14 mouse cellular contexts compared by ENCODE assay signal in the genomic region with DNA sequence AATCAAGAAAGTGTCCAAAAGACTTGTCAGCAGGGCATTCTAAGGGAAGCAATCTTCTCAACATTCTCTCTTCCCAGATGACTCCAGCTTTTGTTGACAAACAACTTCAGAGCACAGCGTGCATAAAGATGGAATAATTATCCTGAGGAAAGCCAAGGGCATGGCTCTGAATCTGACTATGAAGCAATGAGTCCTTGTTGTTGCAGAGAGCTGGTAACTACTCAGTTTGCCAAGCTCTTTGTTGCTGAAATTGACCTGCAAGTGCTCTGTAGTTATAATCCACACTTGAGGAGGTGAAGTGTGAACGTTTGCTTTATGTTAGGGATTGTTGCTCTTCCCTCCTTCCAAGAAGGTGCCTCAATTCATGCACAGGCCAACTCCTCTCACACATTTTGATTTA.
DNase-seq lines count a peak whose midpoint lies in the region; ATAC-seq and TF ChIP-seq lines count a peak whose summit lies in the region.
"Had no signal": no experiment of that assay in that cellular context is flagged by ENCODE, and none has a peak within 500 bp of the region (broad histone marks: within the 10 kb centered on the region; RNA-seq: fewer than 3 reads in every experiment).

No protein-coding gene starts in this region.

- no peak for TF ChIP-seq CTCF in midbrain, postnatal 0 days (IDR thresholded peaks at IDR 0.05)

- WGBS in kidney, embryonic 14.5 days, result 36% methylated on average over 2 of the region's 2 CpGs
- 63% methylated on average over 2 of the region's 2 CpGs for WGBS in midbrain, embryonic 11.5 days
- 51% methylated on average over 2 of the region's 2 CpGs for WGBS in midbrain, postnatal 0 days
- WGBS in embryonic facial prominence, embryonic 15.5 days, result 41% methylated on average over 2 of the region's 2 CpGs
- WGBS in neural tube, embryonic 15.5 days, result 33% methylated on average over 2 of the region's 2 CpGs

- no peak overlapping the region for H3K4me3 ChIP-seq in kidney, embryonic 14.5 days (ENCODE audit: low read length)
- H3K4me3 ChIP-seq in midbrain, embryonic 11.5 days (ENCODE audit: low read depth, low read length), result no peak overlapping the region
- no peak overlapping the region for H3K4me3 ChIP-seq in midbrain, postnatal 0 days (ENCODE audit: low read depth, low read length)
- no peak overlapping the region for H3K4me3 ChIP-seq in embryonic facial prominence, embryonic 15.5 days (replicated peaks)
- H3K4me3 ChIP-seq in neural tube, embryonic 15.5 days (replicated peaks), result no peak overlapping the region
- H3K4me3 ChIP-seq: liver, embryonic 13.5 days had no signal

- no peak for ATAC-seq in kidney, embryonic 14.5 days (ENCODE audit: low FRiP score, low TSS enrichment)
- ATAC-seq in midbrain, embryonic 11.5 days (ENCODE audit: low FRiP score), result 0 out of 2 replicates have a peak, but pooled peaks have one; percentile 14
- ATAC-seq in midbrain, postnatal 0 days (ENCODE audit: low FRiP score), result no peak
- ATAC-seq in embryonic facial prominence, embryonic 15.5 days (ENCODE audit: insufficient number of reproducible peaks, low FRiP score, low TSS enrichment, low read depth), result no peak
- no peak for ATAC-seq in neural tube, embryonic 15.5 days (ENCODE audit: low FRiP score)
- ATAC-seq: hindbrain, postnatal 0 days had no signal

- peaks cover 4% of the 10 kb centered on the region; the same call in 1 of the 2 replicates for H3K9me3 ChIP-seq in kidney, embryonic 14.5 days (ENCODE audit: control insufficient read depth, low read length)
- no peaks in the 10 kb centered on the region for H3K9me3 ChIP-seq in midbrain, embryonic 11.5 days (ENCODE audit: control insufficient read depth, low read length)
- H3K9me3 ChIP-seq in midbrain, postnatal 0 days (ENCODE audit: low read length), result no peaks in the 10 kb centered on the region
- no peaks in the 10 kb centered on the region for H3K9me3 ChIP-seq in embryonic facial prominence, embryonic 15.5 days (replicated peaks)
- no peaks in the 10 kb centered on the region for H3K9me3 ChIP-seq in neural tube, embryonic 15.5 days (replicated peaks)
- H3K9me3 ChIP-seq: liver, embryonic 13.5 days had no signal

- H3K36me3 ChIP-seq in kidney, embryonic 14.5 days (ENCODE audit: control insufficient read depth, insufficient read depth, low read length), result no peaks in the 10 kb centered on the region
- no peaks in the 10 kb centered on the region for H3K36me3 ChIP-seq in midbrain, embryonic 11.5 days (ENCODE audit: control insufficient read depth, insufficient read depth, low read length)
- H3K36me3 ChIP-seq in midbrain, postnatal 0 days (ENCODE audit: insufficient read depth, low read length), result no peaks in the 10 kb centered on the region
- no peaks in the 10 kb centered on the region for H3K36me3 ChIP-seq in embryonic facial prominence, embryonic 15.5 days
- no peaks in the 10 kb centered on the region for H3K36me3 ChIP-seq in neural tube, embryonic 15.5 days
- H3K36me3 ChIP-seq: liver, embryonic 13.5 days had no signal

- H3K4me1 ChIP-seq in kidney, embryonic 14.5 days (ENCODE audit: control insufficient read depth, insufficient read depth, low read length), result peaks cover 14% of the 10 kb centered on the region; the same call in 1 of the 2 replicates
- H3K4me1 ChIP-seq in midbrain, embryonic 11.5 days (ENCODE audit: control insufficient read depth, insufficient read depth, low read length), result peaks cover 13% of the 10 kb centered on the region
- H3K4me1 ChIP-seq in midbrain, postnatal 0 days (ENCODE audit: insufficient read depth, low read length), result 0 out of 2 replicates have a peak, but pooled peaks cover 4% of the 10 kb centered on the region
- peaks cover 16% of the 10 kb centered on the region for H3K4me1 ChIP-seq in embryonic facial prominence, embryonic 15.5 days
- H3K4me1 ChIP-seq in neural tube, embryonic 15.5 days, result peaks cover 12% of the 10 kb centered on the region; the same call in 1 of the 2 replicates
- H3K4me1 ChIP-seq: liver, embryonic 13.5 days had no signal

- H3K4me2 ChIP-seq in kidney, embryonic 14.5 days (replicated peaks; ENCODE audit: low read depth, low read length), result no peak overlapping the region
- no peak overlapping the region for H3K4me2 ChIP-seq in midbrain, embryonic 11.5 days
- no peak overlapping the region for H3K4me2 ChIP-seq in midbrain, postnatal 0 days (ENCODE audit: low read depth, low read length, poor library complexity, severe bottlenecking)
- H3K4me2 ChIP-seq in embryonic facial prominence, embryonic 15.5 days (replicated peaks), result no peak overlapping the region
- no peak overlapping the region for H3K4me2 ChIP-seq in neural tube, embryonic 15.5 days
- H3K4me2 ChIP-seq: liver, embryonic 13.5 days had no signal

- intact Hi-C loops in gastrocnemius, postnatal 14 days (cut with DNase I; ENCODE audit: low total_unique reads), result no loop called here

- H3K9ac ChIP-seq in kidney, embryonic 14.5 days (ENCODE audit: low read depth, low read length), result no peak overlapping the region
- no peak overlapping the region for H3K9ac ChIP-seq in midbrain, embryonic 11.5 days (ENCODE audit: low read length)
- H3K9ac ChIP-seq in midbrain, postnatal 0 days (replicated peaks; ENCODE audit: low read length, poor library complexity, severe bottlenecking), result no peak overlapping the region
- no peak overlapping the region for H3K9ac ChIP-seq in embryonic facial prominence, embryonic 15.5 days
- H3K9ac ChIP-seq in neural tube, embryonic 15.5 days (replicated peaks), result no peak overlapping the region
- H3K9ac ChIP-seq: liver, embryonic 13.5 days had no signal

- H3K27me3 ChIP-seq in kidney, embryonic 14.5 days (ENCODE audit: control insufficient read depth, insufficient read depth, low read length), result no peaks in the 10 kb centered on the region
- H3K27me3 ChIP-seq in midbrain, embryonic 11.5 days (ENCODE audit: control insufficient read depth, insufficient read depth, low read length), result no peaks in the 10 kb centered on the region
- no peaks in the 10 kb centered on the region for H3K27me3 ChIP-seq in midbrain, postnatal 0 days (ENCODE audit: insufficient read depth, low read length)
- H3K27me3 ChIP-seq in embryonic facial prominence, embryonic 15.5 days, result no peaks in the 10 kb centered on the region
- H3K27me3 ChIP-seq in neural tube, embryonic 15.5 days (replicated peaks), result no peaks in the 10 kb centered on the region
- H3K27me3 ChIP-seq: liver, embryonic 13.5 days had no signal

- peak overlapping the region; percentile 42; the same call in 1 of the 2 replicates for H3K27ac ChIP-seq in kidney, embryonic 14.5 days (ENCODE audit: low read depth, low read length)
- no peak overlapping the region for H3K27ac ChIP-seq in midbrain, embryonic 11.5 days (ENCODE audit: low read depth, low read length)
- no peak overlapping the region for H3K27ac ChIP-seq in midbrain, postnatal 0 days (ENCODE audit: low read depth, low read length)
- peak overlapping the region; percentile 63 for H3K27ac ChIP-seq in embryonic facial prominence, embryonic 15.5 days (replicated peaks)
- H3K27ac ChIP-seq in neural tube, embryonic 15.5 days (replicated peaks), result peak overlapping the region; percentile 33; the same call in 1 of the 2 replicates
- H3K27ac ChIP-seq: hindbrain, postnatal 0 days; liver, embryonic 13.5 days had no signal

- DNase-seq in kidney, postnatal 14 days, result no peak
- no peak for DNase-seq in midbrain, embryonic 11.5 days (ENCODE audit: low spot score, missing footprints)
- DNase-seq in midbrain, postnatal 0 days (ENCODE audit: low spot score), result no peak
- no peak for DNase-seq in urinary bladder, adult 18-20 months (ENCODE audit: low spot score in 2 of 2)
- no peak for DNase-seq in gastrocnemius, postnatal 14 days
- DNase-seq: B cell, adult 2 months; cerebellum, adult 8-10 months; heart, postnatal 14 days; liver, embryonic 13.5 days; right cerebral cortex, postnatal 14 days had no signal

Comparison
In these comparisons a context has a peak if more than half of its experiments do, and no peak if none do; other contexts are left out.
1. H3K27ac ChIP-seq: peak in kidney, embryonic 14.5 days (single experiment), embryonic facial prominence, embryonic 15.5 days (single experiment) and neural tube, embryonic 15.5 days (single experiment); none in midbrain, embryonic 11.5 days (single experiment) and midbrain, postnatal 0 days (single experiment).